Mouse (Mus musculus): ENCODE data around the gene Timp2. TPM values are rescaled to one million over a fixed set of nuclear protein-coding genes. Genes with fewer than 3 reads are reported as not detected.

Gene Timp2
- total RNA-seq, 2 experiments from 2014 or later, result 77.3 to 96.4 TPM

GRCm38 (mm10) chr11:118289999-118290889 is 65.3 kb downstream of the Timp2 start, which contains the start of gene Usp36:
Usp36 (minus strand) TSS chr11:118290244.
- DNase-seq, result peak; percentile 100

GRCm38 (mm10) chr11:118289562-118289961 is 66.0 kb downstream of the Timp2 start:
- no peak for DNase-seq

- no peak for DNase-seq
These were observed 66.5 kb downstream of the Timp2 start for GRCm38 (mm10) chr11:118289037-118289511.

GRCm38 (mm10) chr11:118287573-118287972 is 68.0 kb downstream of the Timp2 start:
- no peak for DNase-seq

GRCm38 (mm10) chr11:118286434-118286833 is 69.1 kb downstream of the Timp2 start:
- DNase-seq, result no peak

- DNase-seq, result no peak
These were observed 69.7 kb downstream of the Timp2 start for GRCm38 (mm10) chr11:118285791-118286190.

- DNase-seq, result no peak
These were observed 75.3 kb downstream of the Timp2 start for GRCm38 (mm10) chr11:118280218-118280617.

- DNase-seq, result no peak
These were observed 79.2 kb downstream of the Timp2 start for GRCm38 (mm10) chr11:118276328-118276727.

- no peak for DNase-seq
These were observed 80.4 kb downstream of the Timp2 start for GRCm38 (mm10) chr11:118275092-118275491.

- no peak for DNase-seq
These were observed 85.7 kb downstream of the Timp2 start for GRCm38 (mm10) chr11:118269827-118270226.

- DNase-seq, result no peak
These were observed 88.9 kb downstream of the Timp2 start for GRCm38 (mm10) chr11:118266666-118267046.

- DNase-seq, result peak; percentile 37
These were observed 89.4 kb downstream of the Timp2 start for GRCm38 (mm10) chr11:118266044-118266665.

GRCm38 (mm10) chr11:118265621-118266020 is 89.9 kb downstream of the Timp2 start:
- no peak for DNase-seq

- no peak for DNase-seq
These were observed 92.4 kb downstream of the Timp2 start for GRCm38 (mm10) chr11:118263146-118263545.

GRCm38 (mm10) chr11:118260081-118260480 is 95.5 kb downstream of the Timp2 start:
- no peak for DNase-seq

- DNase-seq, result no peak
These were observed 96.0 kb downstream of the Timp2 start for GRCm38 (mm10) chr11:118259580-118259979.

- no peak for DNase-seq
These were observed 99.2 kb downstream of the Timp2 start for GRCm38 (mm10) chr11:118256371-118256770.

- peak; percentile 52 for DNase-seq
These were observed 101.2 kb downstream of the Timp2 start for GRCm38 (mm10) chr11:118254159-118254951.

- DNase-seq, result no peak
These were observed 101.9 kb downstream of the Timp2 start for GRCm38 (mm10) chr11:118253447-118254158.
